Mouse (Mus musculus) liver, embryonic 14.5 days (tissue): ENCODE measurements at regions not wholly inside any gene's neighbourhood (a gene's known extent, or its start where the extent isn't known, plus 50 kb on each side); places are given as distances from the start of the nearest gene placed in this dataset.

Source experiments
- ATAC-seq: fragments of 200-750 bp; cut with Nextera tagmentation; 2 replicates; pipeline ENCODE4 v1.8.0; 2017; ENCODE audit warnings: moderate number of reproducible peaks, mild to moderate bottlenecking, moderate library complexity; ENCODE audit not compliant: insufficient read depth
- DNase-seq, 3 experiments: peaks; one replicate each; pipeline ENCODE4 v3.0.0-alpha.2; 2012 to 2013; ENCODE audit warnings: low read depth in 3 of 3, low spot score in 3 of 3
- H3K27ac ChIP-seq: fragments of 300-500 bp; sonication (generic); 2 replicates; pipeline ENCODE4 v1.5.1; 2014; ENCODE audit warnings: moderate library complexity, mild to moderate bottlenecking, control low read depth, inconsistent platforms
- H3K27me3 ChIP-seq: fragments of 300-500 bp; sonication (generic); 2 replicates; pipeline ENCODE4 v1.6.1; 2014; ENCODE audit warnings: mild to moderate bottlenecking, low read length, moderate library complexity; ENCODE audit not compliant: control insufficient read depth, insufficient read depth
- H3K36me3 ChIP-seq: fragments of 300-500 bp; sonication (generic); replicated peaks from 2 replicates; pipeline ENCODE4 v1.6.1; 2014; ENCODE audit warnings: low read depth; ENCODE audit not compliant: control insufficient read depth, insufficient read depth
- H3K4me1 ChIP-seq, 2 experiments: fragments of 200-500 bp in 1 of 2; fragments of 300-500 bp in 1 of 2; sonication (generic) in 1 of 2; replicated peaks; 2 replicates each; pipeline ENCODE4 v1.6.1; 2012 to 2014; ENCODE audit warnings: antibody characterized with exemption in 1 of 2, inconsistent platforms in 1 of 2, low read length in 1 of 2; ENCODE audit not compliant: control insufficient read depth in 2 of 2, insufficient read depth in 2 of 2
- H3K4me2 ChIP-seq: fragments of 300-500 bp; sonication (generic); 2 replicates; pipeline ENCODE4 v1.6.1; 2014; ENCODE audit warnings: low read depth, mild to moderate bottlenecking, control low read depth, moderate library complexity
- H3K4me3 ChIP-seq, 2 experiments: fragments of 200-500 bp in 1 of 2; fragments of 300-500 bp in 1 of 2; sonication (generic) in 1 of 2; 2 replicates each; pipeline ENCODE4 v1.5.1; 2012 to 2014; ENCODE audit warnings: low read depth in 2 of 2, low read length in 2 of 2, mild to moderate bottlenecking in 2 of 2, control low read depth in 1 of 2, inconsistent platforms in 1 of 2, moderate library complexity in 1 of 2; ENCODE audit not compliant: insufficient read depth in 1 of 2
- H3K9ac ChIP-seq: fragments of 300-500 bp; sonication (generic); replicated peaks from 2 replicates; pipeline ENCODE4 v1.6.1; 2014; ENCODE audit warnings: mild to moderate bottlenecking, control low read depth, moderate library complexity
- H3K9me3 ChIP-seq: fragments of 300-500 bp; sonication (generic); 2 replicates; pipeline ENCODE4 v1.6.1; 2016; ENCODE audit warnings: low read length, mixed read lengths; ENCODE audit not compliant: control insufficient read depth
- CTCF ChIP-seq: IDR thresholded peaks from 2 replicates; pipeline ENCODE4 v1.5.1; 2016; ENCODE audit warnings: antibody characterized with exemption, low read depth, control low read depth
- EP300 ChIP-seq: IDR thresholded peaks from 2 replicates; pipeline ENCODE4 v1.6.1; 2016; ENCODE audit warnings: antibody characterized with exemption, low read depth
- WGBS: fragments of 180-500 bp; shearing (Covaris S2); extraction: QIAGEN DNeasy Blood & Tissue Kit; methylation state at CpG from one replicate; pipeline ENCODE4 v1.1.7; 2014; ENCODE audit not compliant: insufficient replicate concordance; 5-methylcytosine and 5-hydroxymethylcytosine counted together

GRCm38 (mm10) chr9:88059005-88059404 is 268.0 kb upstream of the Nt5e start:
- TF ChIP-seq EP300 (no peak), CTCF (no peak)
- H3K4me1 ChIP-seq, result no peaks in the 10 kb centered on the region
- H3K27ac ChIP-seq, result no peak overlapping the region
- no peak overlapping the region for H3K4me2 ChIP-seq
- H3K9me3 ChIP-seq, result no peaks in the 10 kb centered on the region
- DNase-seq (no peak), ATAC-seq (no peak)
- H3K36me3 ChIP-seq, result no peaks in the 10 kb centered on the region
- no peaks in the 10 kb centered on the region for H3K27me3 ChIP-seq
- no peak overlapping the region for H3K9ac ChIP-seq
- H3K4me3 ChIP-seq, result no peak overlapping the region
- 60% methylated on average over 3 of the region's 3 CpGs for WGBS

GRCm38 (mm10) chr9:88063973-88064676 is 262.9 kb upstream of the Nt5e start:
- TF ChIP-seq CTCF, result no peak
- no peak for TF ChIP-seq EP300
- Histone ChIP-seq H3K4me1 (no peaks in the 10 kb centered on the region), H3K4me3 (no peak overlapping the region), H3K9me3 (no peaks in the 10 kb centered on the region), H3K9ac (no peak overlapping the region), H3K27me3 (no peaks in the 10 kb centered on the region), H3K27ac (no peak overlapping the region), H3K4me2 (no peak overlapping the region), H3K36me3 (no peaks in the 10 kb centered on the region)
- DNase-seq (no peak), ATAC-seq (no peak)
- WGBS, result 50% methylated on average over 3 of the region's 3 CpGs

- DNase-seq, result no peak
Measured at GRCm38 (mm10) chr9:88065057-88065456, 261.9 kb upstream of the Nt5e start.

GRCm38 (mm10) chr9:88065777-88066176 is 261.2 kb upstream of the Nt5e start:
- Histone ChIP-seq H3K27me3 (no peaks in the 10 kb centered on the region), H3K4me1 (no peaks in the 10 kb centered on the region), H3K9ac (no peak overlapping the region), H3K4me2 (no peak overlapping the region), H3K36me3 (no peaks in the 10 kb centered on the region), H3K9me3 (no peaks in the 10 kb centered on the region), H3K27ac (no peak overlapping the region), H3K4me3 (no peak overlapping the region)
- TF ChIP-seq CTCF (no peak), EP300 (no peak)
- WGBS, result 50% methylated on average over 7 of the region's 7 CpGs
- ATAC-seq (no peak), DNase-seq (no peak)

More at GRCm38 (mm10) chr9:88065057-88065456, 261.9 kb upstream of the Nt5e start:
- Histone ChIP-seq H3K4me3 (no peak overlapping the region), H3K4me1 (no peaks in the 10 kb centered on the region), H3K36me3 (no peaks in the 10 kb centered on the region), H3K9me3 (no peaks in the 10 kb centered on the region), H3K9ac (no peak overlapping the region), H3K4me2 (no peak overlapping the region), H3K27ac (no peak overlapping the region), H3K27me3 (no peaks in the 10 kb centered on the region)
- 59% methylated on average over 4 of the region's 4 CpGs for WGBS
- ATAC-seq, result no peak
- TF ChIP-seq EP300 (no peak), CTCF (no peak)

GRCm38 (mm10) chr9:88068322-88068721 is 258.7 kb upstream of the Nt5e start:
- Histone ChIP-seq H3K4me3 (no peak overlapping the region), H3K4me2 (no peak overlapping the region), H3K36me3 (no peaks in the 10 kb centered on the region), H3K9me3 (no peaks in the 10 kb centered on the region), H3K27ac (no peak overlapping the region), H3K27me3 (no peaks in the 10 kb centered on the region), H3K4me1 (no peaks in the 10 kb centered on the region), H3K9ac (no peak overlapping the region)
- ATAC-seq, result no peak
- WGBS, result 76% methylated on average over 8 of the region's 8 CpGs
- DNase-seq, result no peak
- no peak for TF ChIP-seq CTCF
- no peak for TF ChIP-seq EP300
